Mouse (Mus musculus): ENCODE data around the gene Zdhhc18.

GRCm38 (mm10) chr4:133624830-133625229 is 25.1 kb downstream of the Zdhhc18 start:
- TF ChIP-seq CTCF (IDR thresholded peaks at IDR 0.05; ENCODE audit: borderline replicate concordance, insufficient read depth, low read length) (no peak), POLR2A (IDR thresholded peaks at IDR 0.05; ENCODE audit: low read depth, low read length) (no peak)
